Mouse (Mus musculus) frontal cortex, postnatal 25 days (tissue): ENCODE data around the gene Hoxa11.

ENCODE experiments used
- DNase-seq, 2 experiments: peaks; one replicate each; pipeline ENCODE4 v3.0.0; 2022; ENCODE audit warnings: low spot score in 2 of 2

The Hoxa11 gene

DNA sequence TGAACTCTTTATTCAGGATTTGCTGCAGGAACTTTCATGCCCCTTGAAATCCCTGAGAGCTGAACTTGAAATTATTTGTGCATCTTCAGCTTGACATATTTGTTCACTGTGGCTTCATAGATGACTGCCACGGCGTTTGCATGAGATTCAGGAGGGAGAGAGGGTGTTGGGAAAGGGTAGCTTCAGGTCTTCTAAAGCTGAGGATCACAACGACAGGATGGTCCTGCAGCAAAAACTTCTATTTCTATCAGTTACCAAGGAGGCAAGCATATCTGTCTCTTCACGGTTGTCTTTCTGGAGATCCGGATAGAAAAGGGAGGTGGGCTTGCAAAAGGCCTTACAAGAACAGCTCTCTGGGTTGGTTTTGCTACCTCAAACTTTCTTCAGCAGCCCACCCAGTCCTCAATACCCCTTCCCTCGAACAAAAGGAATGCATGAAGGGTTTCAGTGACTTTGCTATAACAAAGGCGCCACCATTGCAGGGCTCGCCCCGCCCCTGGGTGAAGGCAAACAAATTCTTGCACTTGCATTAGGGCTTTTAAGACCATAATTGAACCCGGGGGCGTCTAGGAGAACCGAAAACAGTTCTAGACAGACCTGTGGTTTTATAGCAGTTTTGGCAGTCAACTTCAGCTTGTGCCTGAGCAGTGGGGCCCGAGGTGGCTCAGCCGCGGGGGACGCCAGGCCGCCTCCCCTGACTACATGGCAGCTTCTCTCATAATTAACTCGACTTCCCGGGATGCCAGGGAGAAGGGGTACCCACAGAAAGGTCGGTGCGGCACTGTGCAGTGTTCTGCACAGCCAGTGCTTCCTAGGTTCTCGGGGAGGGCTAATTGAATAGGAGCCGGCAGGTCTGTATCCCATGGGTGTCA lies 2.4 kb upstream of the Hoxa11 start:
- no peak for DNase-seq

DNA sequence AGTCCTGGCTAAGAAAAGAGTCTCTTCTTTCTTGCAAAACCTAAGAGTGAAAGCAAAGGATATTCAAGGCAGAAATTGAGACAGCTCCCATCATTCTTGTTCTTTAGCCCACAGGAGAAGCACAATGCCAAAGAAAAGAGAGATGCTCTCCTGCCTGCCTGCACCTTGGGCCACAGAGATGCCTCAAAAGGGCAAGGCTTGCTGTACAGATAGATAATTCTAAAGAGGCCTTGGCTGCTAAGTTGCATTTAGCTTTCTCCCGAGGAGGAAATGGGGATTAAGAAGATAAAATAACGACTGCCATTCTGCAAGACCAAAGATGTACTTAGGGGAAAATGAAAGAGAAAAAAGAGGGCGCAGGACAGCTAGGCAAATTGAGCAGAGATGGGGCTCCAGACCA lies 1.3 kb upstream of the Hoxa11 start:
- DNase-seq = no peak

DNA sequence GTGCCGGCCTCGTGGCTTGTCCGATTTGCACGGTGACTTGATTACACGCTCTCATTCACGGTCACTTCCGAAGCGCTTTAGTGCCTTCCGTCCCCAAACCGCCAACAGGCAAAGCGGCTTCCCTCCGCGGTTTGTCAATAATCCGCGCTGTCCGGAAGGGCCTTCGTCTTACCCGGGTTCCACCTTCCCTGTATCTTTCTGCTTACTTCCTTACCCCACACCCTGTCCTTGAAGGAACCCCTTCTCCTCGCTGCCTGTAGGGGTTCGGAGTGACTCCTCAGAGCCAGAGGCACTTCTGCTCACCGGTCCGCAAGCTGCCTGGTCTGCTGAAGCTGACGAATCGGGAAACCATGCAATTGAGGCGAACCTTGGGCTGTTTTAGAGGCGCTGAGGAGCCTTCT lies 793 bp upstream of the Hoxa11 start:
- no peak for DNase-seq

DNA sequence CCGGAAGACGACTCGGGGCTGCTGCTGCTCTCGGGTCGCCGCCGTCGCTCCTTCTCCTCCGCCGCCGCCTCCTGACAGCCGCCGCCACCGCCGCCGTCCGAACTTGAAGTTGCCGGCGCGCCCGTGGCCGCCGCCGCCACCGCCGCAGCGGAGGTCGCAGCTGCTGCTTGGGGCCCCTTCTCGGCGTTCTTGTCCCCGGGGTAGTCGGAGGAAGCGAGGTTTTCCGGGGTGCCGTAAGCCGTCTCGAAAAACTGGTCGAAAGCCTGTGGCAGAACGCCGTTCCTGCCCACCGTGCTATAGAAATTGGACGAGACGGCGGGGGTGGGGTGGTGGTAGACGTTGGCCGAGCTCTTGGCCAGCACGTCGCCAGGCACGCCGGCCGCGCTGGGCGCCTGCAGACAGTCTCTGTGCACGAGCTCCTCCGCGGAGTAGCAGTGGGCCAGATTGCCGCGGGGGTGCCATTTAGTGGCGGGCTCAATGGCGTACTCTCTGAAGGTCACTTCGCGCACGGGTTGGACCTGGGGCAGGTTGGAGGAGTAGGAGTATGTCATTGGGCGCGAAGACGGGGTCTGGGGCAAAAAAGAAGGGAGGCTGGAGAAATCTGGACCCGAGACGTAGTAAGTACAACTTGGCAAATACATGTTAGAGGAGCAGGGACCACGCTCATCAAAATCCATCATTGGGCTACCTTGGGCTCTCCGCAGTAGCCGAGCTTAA lies 412 bp downstream of the Hoxa11 start:
- DNase-seq = no peak

DNA sequence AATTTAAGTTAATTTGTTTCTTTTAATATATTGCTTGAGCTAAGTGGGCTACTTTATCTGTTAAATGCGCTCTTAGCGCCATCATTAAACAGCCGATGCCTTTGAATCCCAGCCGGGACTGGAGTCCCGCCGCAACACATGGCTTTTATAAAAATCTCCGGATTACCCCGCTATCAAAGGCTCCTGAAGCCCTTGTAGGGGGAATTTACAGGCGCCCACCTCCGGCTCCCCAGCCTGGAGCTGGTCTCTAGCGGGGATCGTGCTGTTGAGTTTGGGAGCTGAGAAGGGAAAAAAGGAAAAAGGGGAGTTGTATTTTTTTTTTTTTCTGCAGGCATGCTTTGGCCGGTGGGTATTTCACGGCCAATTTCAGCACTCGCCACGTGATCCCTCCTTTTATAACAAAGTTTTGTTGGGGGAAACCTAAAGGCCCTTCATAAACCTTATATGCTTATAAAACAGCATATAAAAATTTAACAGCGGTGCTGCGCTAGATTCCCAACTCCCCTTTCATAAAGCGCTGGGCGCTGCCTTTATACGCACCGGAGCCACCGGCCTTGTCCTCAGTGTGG lies 1.1 kb downstream of the Hoxa11 start:
- DNase-seq = no peak

DNA sequence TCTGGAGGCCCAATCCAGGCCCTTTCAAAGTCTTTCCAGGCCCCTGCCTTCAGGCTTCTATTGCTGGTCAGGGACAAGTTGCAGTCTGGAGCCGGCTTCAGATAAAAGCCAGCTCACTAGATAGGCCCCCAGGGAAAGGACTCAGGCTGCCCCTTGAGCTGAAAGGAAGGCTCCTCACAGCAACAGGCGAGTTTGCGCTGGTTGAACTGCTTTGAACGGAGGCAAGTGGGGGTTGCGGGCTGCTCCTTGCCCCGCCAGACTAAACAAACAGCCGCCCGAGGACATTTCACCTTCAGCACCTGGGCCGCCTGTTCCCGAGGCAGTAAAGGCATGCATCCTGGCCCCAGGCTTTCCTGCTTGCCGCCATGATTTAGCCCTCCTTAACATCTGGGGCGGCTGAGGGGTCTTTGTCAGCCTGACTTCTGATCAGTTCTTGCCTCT lies 1.9 kb downstream of the Hoxa11 start:
- DNase-seq = no peak

DNA sequence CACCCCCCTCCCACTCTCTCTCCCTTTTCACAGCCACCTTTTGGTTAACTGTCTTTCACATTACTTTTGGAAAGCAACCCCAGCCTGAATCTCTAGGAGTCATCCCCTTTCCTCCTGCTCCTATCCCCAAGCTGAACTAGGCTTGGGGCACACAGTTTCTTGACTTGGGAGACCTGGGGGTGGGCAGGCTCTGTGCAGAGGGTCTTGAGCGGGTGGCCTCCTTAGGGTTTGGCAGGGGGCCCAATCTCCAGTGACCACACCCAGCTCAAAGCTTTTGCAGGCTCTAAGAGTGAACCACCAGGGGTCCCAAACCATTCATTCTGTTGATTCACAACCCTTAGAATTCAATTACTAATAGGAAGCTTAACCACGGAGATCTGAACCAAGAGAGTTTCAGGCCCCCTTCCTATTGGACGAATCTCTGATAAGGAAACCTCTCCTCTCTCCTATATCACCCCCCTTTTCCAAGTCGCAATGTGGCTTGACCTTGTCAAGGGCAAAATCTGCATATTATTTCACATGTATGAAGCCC lies 2.7 kb downstream of the Hoxa11 start:
- no peak for DNase-seq

DNA sequence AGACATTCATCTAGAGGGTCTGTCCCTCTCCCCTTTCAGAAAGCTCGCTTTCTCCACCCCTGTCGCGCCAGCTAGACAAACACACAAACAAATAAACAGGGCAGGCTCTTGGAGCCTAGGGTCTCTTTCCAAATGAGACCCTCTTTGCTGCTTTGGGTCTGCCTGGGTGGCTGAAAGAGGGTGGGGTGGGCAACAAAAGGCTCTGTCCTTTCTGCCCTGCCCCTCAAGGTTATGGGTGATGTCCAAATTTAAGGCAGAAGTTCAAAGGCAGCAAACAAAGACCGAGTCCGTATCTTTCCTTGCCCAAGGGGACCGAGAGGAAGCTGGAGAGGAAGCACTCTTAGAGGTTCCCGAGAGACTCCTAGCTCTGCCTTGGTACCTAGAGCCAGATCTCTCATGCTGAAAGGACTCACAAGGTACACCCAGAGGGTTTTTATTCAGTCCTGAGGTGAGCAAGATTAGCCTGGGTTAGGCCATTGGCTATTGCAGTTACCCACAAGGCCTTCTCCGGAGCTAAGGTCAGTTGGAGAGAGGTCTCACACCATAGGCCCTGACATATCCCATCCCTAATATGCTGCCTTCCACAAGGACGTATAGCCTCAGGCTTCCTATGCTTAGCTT lies 4.5 kb downstream of the Hoxa11 start:
- no peak for DNase-seq

DNA sequence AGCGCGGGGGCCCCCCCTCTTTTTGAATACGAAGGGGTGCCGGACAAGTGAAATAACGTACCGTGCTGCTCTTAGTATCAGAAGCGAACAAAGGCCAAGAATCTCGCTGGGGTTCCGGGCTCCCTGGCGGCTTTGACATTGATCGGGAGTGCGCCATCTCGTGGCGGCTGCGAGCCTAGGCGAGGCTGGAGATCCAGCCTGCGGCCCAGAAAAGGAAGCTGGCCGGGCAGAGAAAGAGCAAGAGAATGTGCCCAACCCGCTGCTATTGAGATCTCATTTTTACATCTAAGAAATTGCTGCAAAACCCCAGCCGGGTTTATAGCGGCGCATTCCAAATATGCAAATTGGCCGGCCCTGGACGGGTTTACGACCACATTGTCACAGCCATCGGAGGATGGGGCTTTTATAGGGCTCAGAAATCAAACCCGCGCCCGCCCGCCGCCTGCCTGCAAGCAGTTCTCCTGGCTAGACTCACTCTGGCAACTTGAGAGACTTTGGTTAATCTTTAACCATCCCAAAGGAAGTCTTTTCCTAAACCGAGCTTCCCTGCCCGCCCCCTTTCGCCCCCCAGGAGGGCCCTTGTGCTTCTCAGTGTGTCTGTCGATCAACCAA lies 5.1 kb downstream of the Hoxa11 start, which contains the start of gene Hoxa10:
Gene Hoxa10, minus strand, starts transcription at position 466 of the 612 bp plus-strand sequence.
- no peak for DNase-seq

DNA sequence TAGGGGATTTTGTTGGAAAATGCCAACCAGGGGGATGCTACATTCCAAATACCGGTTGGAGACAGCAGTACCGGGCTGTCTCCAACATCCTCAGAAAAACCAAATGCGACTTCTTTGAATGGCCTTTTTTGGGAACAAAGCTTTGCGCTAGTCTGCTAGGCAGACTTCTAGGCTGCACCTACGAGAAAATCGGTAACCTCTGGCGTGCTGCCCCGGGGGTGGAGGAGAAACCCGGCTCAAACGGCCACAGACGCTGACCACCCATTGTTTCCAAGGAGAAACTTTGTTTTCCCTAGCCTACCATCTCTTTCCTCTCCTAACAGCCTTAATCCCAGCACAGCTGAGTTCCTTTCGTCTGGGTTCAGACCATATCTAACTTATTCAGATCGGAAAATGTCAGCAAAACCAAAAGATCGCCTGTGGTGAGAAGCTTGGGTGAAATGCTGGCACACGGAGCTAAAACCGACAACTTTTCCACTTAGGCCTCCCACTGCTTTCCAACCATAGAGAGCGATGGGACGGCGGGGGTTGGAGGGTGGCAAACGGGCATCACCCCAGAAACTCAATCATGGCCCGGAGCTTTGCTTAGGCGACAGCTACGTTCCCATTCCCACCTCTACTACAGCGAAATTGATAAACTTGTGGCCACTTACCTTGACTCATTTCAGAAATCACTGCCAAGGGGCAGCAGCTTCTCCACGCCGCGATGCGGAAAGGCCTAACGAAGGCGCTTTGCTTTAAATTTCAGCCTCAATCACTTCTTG lies 5.8 kb downstream of the Hoxa11 start:
- no peak for DNase-seq

DNA sequence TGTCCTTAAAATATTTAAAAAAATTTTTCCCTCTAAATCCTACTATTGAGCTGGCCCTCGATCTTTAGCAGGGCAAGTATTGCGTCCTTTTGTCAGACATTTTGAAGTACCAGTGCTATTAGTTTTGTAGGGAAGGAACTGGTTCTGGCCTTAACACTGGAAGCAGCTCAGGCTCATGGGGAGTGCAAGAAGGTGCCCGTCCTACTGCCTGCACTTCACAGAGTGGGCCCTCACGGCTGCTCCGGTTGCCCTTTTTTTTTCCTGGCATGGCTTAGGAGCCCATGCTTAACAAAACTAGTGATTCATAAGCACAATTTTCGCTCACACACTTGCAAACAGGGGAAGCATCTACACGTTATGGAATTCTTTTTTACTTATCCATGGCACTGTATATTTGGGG lies 6.6 kb downstream of the Hoxa11 start:
- DNase-seq = no peak

DNA sequence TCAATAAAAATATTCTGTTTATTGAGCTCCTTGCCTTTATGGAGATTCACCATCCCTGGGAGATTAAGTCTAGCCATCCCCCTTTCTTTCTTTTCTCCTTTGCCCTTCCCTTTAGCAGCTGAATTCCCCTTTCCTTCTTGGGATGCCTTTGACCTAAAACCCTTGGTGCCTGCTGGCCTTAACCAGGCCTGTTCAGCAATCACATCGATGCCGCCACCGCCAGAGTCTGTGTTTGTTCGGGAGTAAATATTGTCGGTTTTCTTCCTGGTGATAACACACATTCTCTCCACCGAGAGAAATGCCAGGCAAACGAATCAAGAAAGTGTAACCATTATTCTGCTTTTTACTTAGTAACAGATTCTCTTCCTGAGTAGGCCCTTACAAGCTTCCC lies 7.5 kb downstream of the Hoxa11 start:
- no peak for DNase-seq

DNA sequence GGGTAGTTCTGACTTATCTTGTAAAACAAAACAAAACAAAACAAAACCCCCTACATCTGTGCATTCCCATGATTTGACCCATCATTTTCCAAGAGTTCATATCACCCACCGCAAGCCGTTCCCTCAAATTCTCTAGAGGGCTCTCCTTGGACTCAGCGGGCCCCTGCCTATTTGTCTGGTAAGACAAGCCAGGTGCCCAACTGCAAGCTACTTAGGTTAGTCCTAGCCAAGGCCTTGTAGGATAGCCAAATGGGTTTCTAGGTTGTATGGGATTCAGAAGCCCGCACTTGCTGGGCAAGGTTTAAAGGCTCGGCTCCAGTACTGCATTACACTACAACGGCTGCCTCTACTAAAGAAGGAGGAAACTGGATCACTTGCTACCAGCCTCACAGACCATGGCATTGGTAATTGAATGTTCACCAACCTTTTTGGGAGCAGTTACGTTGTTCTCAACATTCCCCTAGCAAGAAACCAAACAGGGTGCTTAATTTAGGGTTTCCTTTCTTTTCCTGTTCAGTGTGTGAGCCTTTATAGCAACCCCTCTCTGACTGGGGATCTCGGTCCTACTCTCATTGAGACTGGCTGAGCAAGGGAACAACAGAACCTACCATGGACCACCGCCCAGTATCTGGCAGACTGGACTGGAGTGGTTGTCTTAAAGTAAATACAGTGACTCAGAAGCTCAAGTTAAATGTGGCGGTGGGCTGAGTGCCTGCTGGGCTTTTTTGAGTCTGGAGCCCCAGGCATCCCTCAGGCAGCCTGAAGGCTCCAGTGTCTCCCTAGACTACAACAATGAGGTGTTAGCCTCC lies 8.1 kb downstream of the Hoxa11 start:
- DNase-seq = no peak

DNA sequence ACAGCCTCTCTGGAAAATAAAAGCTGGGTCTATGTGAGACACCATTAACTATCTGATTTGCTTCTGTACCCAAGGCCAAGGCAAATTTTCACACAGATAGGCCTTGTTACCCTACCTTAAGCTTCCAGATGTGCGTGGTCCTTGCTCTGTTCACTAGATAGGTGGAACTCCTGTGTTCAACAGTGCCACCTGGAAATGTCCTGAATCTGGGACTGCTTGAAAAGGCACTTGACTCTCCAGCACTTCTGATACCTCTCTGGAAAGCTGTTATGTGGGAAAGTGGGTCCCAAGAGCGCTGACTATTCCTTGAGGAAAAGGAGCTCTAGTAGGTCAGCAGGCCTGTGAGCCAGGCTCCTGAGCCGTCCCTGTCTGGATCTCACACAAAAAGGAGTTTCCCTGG lies 8.8 kb downstream of the Hoxa11 start:
- DNase-seq = no peak

DNA sequence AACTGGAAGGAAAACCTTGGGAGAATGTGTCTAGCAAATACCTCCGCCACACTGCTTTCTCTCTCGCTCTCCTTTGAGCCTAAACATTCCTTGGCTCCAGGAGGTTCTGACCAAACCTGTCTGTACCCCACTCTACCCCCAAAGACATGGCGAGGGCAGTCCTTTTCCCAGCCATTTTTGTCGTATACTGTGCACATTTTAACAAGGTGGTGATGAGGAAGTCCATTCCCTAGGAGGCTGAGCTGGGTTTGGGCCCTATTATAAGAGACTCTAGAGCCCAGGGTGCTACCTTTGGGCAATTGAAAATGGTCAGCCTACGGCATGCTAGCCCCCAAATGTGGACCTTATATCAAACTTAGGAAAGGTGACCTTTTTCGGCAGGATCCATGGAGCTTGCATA lies 9.7 kb downstream of the Hoxa11 start:
- no peak for DNase-seq

DNA sequence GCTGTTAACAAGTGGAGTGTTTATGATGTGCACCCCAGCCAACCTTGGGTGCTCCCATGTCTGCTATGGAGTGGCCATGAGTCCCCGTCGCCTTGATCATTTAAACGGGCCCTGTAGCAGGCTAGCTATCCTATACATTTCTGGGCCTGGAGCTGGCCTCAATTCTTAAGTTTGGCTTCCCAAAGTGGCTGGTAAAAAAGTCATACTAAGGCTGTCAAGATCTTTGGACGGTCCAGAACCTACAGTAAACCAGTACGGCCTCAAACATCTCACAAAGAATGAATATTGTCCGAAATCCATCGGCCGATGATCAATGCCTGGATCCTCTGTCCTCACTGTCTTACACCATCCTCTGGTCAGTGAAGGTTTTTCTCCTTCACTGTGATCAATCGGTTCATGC lies 10.3 kb downstream of the Hoxa11 start:
- DNase-seq = no peak

DNA sequence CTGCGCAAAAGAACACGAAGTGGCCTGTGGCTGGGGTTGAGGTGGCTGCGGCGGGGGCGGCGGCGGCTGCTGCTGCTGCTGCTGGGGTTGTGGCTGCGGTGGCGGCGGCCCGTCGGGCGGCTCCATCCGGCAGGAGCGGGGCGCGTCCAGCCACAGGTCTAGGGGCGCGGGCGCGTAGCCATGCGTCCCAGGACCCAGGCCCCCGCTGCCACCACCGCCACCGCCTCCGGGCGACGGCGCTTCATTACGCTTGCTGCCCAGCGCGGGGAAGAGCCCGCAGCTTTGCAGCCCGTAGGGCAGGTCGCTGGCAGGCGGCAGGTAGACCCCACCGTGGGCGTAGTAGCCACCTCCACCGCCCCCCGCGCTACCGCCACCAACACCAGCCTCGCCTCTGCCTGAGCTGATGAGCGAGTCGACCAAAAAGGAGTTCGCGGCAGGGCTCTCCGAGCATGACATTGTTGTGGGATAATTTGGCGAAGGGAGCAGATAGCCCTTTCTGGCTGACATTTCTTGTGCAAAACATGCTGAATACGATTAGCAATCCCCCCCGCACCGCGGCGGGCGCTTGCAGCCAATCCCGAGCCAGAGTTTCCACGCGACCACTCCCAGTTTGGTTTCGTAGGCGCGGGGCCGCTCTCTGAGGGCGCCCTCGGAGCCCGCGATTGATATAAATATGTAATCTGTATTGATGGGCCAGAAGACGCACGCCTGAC lies 11.0 kb downstream of the Hoxa11 start:
- no peak for DNase-seq

DNA sequence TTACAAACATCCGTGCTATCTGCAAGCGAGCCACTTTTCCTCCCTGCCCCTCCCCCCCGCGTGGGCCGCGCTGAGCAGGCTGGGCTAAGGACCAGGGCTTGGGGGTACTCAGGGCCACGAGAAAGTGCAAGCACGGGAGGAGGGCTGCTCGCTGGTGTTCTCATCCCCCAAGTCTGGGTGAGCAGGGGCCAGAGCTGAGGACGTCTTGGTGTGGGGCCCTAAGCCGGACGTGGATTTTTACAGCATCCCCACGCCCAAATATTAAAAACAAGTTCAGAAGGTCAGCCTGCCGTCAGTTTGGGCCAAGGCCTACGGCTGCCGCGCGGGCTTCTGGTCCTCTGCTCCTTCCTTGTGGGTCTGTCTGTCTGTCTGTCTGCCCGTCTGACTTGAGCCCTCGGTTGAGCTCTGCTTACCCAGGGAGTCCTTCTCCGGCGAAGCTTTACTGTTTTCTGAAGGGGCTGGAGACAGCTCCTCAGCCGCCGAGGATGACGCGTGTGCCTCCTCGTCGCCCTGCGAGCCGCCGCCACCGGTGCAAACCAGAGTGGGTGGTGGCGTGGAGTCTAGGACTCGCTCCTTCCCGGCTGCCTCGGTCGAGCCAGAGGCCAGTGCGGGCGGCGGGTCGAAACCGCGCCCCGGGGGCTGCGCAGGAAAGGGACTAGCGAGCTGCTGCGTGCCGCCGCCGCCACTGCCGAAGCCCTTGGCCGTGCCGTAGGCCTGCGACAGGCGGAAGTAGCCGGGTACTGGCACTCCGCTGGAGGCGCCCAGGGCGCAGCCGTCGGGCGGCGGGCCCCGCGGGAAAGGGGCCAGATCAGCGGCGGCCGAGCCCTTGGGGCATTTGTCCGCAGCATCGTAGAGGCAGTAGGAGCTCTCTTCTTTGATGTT lies 11.8 kb downstream of the Hoxa11 start:
- DNase-seq = no peak
